Mouse (Mus musculus) embryonic facial prominence, embryonic 10.5 days (tissue): ENCODE measurements around the gene Cux1. TPM values are rescaled to one million over a fixed set of nuclear protein-coding genes. Genes with fewer than 3 reads are reported as not detected.

Experiments used
- DNase-seq: peaks from one replicate; pipeline ENCODE4 v3.0.0-alpha.2; 2017; ENCODE audit warnings: low spot score
- H3K27ac ChIP-seq: fragments of 300-500 bp; sonication (generic); replicated peaks from 2 replicates; pipeline ENCODE4 v1.5.1; 2016; ENCODE audit warnings: mild to moderate bottlenecking
- H3K27me3 ChIP-seq: fragments of 300-500 bp; sonication (generic); replicated peaks from 2 replicates; pipeline ENCODE4 v1.6.1; 2016; ENCODE audit warnings: low read depth, mild to moderate bottlenecking; ENCODE audit not compliant: poor library complexity, severe bottlenecking
- H3K36me3 ChIP-seq: fragments of 300-500 bp; sonication (generic); replicated peaks from 2 replicates; pipeline ENCODE4 v1.6.1; 2016; ENCODE audit warnings: mild to moderate bottlenecking, moderate library complexity
- H3K4me1 ChIP-seq: fragments of 300-500 bp; sonication (generic); 2 replicates; pipeline ENCODE4 v1.6.1; 2016
- H3K4me3 ChIP-seq: fragments of 300-500 bp; sonication (generic); 2 replicates; pipeline ENCODE4 v1.5.1; 2016; ENCODE audit warnings: mild to moderate bottlenecking, moderate library complexity
- H3K9me3 ChIP-seq: fragments of 300-500 bp; sonication (generic); 2 replicates; pipeline ENCODE4 v1.6.1; 2016; ENCODE audit warnings: mild to moderate bottlenecking
- WGBS: fragments of 180-500 bp; shearing (Covaris S2); methylation state at CpG from one replicate; pipeline ENCODE4 v1.1.7; 2016; 5-methylcytosine and 5-hydroxymethylcytosine counted together
- polyA plus RNA-seq: library from polyadenylated mRNA; unstranded; fragments of >200 nt; fragmentation: Nextera tagmentation; extraction: Ambion mirVana; gene quantifications from 2 replicates; pipeline ENCODE4 v1.2.1, GENCODE M21; 2016

Cux1 gene
- polyA plus RNA-seq, 1 experiment from 2014 or later: 75.3 TPM

GRCm38 (mm10) chr5:136564613-136565299 lies 2.5 kb downstream of the Cux1 start:
- peak overlapping the region; percentile 90 for H3K4me3 ChIP-seq
- no peaks in the 10 kb centered on the region for H3K9me3 ChIP-seq
- WGBS: 44% methylated on average over 11 of the region's 11 CpGs
- H3K4me1 ChIP-seq: peaks cover 73% of the 10 kb centered on the region
- no peak for DNase-seq
- no peak overlapping the region for H3K27ac ChIP-seq
- peaks cover 20% of the 10 kb centered on the region for H3K27me3 ChIP-seq
- no peaks in the 10 kb centered on the region for H3K36me3 ChIP-seq

DNA sequence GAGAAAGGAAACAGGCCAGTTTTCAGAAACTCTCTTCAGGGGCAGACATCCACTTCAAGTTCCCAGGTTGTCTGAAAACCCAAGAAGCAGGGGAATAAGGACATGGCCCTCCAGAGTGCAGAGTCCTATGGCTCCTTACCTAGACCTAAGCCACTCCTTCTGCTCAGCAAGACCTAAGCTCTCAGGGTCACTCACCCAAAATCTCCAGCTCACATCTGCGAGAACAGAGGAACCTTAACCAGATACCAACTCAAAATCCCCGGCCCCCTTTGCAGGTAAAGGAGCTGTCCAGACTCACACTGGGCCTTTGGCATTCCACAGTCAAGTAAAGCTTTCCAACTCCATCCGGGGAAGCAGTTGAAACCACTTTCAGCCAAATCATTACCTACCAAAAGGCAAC lies 3.3 kb downstream of the Cux1 start:
- H3K4me3 ChIP-seq: peak overlapping the region; percentile 90; the same call in 1 of the 2 replicates
- peaks cover 13% of the 10 kb centered on the region for H3K27me3 ChIP-seq
- no peaks in the 10 kb centered on the region for H3K9me3 ChIP-seq
- no peak overlapping the region for H3K27ac ChIP-seq
- WGBS: 55% methylated on average over 3 of the region's 3 CpGs
- no peak for DNase-seq
- peaks cover 70% of the 10 kb centered on the region for H3K4me1 ChIP-seq
- H3K36me3 ChIP-seq: no peaks in the 10 kb centered on the region

DNA sequence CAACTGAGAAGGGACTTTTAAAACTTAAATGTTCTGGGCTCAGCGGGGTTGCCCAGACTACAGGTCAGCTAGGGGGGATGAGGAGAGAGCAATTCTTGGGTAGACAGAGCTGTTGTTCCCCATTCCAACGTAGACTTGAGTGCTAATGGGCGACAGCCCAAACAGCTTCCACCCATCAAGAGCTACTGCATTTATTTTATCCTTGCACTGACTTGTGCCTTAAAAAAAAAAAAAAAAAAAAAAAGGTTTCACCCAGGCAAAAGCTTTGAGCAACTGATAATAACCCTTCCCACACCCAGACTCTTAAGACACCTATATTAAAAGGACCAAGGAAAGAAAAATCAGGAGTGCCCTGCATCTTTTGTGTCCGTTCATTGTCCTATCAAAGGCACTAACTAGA lies 4.2 kb downstream of the Cux1 start:
- H3K9me3 ChIP-seq: no peaks in the 10 kb centered on the region
- H3K27ac ChIP-seq: no peak overlapping the region
- no peak for DNase-seq
- WGBS: 58% methylated on average over 4 of the region's 4 CpGs
- no peak overlapping the region for H3K4me3 ChIP-seq
- H3K27me3 ChIP-seq: 0 out of 2 replicates have a peak, but pooled peaks cover 5% of the 10 kb centered on the region
- H3K4me1 ChIP-seq: peaks cover 63% of the 10 kb centered on the region
- H3K36me3 ChIP-seq: no peaks in the 10 kb centered on the region

DNA sequence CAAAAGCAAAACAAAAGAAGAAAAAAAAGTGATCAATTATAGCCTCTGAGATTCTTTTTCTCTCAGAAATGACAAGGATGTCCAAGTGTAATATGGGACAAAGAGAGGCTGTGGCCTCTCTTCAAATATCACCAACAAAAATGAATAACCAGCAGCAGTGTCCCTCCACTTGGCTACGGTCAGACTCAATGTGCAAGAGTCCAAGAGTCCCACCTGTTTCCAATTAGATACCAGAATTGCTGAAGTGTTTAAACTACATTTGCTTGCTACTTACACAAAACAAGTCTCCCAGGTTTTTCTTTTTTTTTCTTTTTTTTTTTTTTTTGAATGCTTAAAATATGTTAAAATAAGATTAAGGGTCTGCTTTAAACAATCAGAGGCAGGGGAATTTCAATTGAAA lies 5.1 kb downstream of the Cux1 start:
- Histone ChIP-seq H3K27me3 (no peaks in the 10 kb centered on the region), H3K4me3 (no peak overlapping the region), H3K36me3 (0 out of 2 replicates have a peak, but pooled peaks cover 4% of the 10 kb centered on the region), H3K9me3 (no peaks in the 10 kb centered on the region), H3K4me1 (peaks cover 62% of the 10 kb centered on the region), H3K27ac (no peak overlapping the region)
- WGBS: 37% methylated on average over 1 of the region's 1 CpGs
- DNase-seq: no peak

DNA sequence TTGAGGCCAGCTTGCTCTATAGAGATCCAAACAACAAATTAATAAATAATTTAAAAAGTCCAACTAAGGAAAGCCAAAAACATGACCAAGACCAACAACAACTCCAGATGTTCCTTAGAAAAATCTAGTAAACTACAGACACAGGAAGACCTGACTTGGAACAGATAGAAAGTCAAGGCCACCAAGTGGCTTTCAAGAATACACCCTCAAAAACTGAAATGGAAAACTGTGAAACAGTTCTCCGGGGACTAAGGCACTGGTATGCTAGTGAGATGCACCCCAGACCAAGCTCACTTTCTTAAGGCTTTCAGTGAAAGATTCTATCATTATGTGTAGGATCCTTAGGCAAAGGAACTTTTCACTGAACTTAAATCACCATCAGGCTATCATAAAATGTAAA lies 5.6 kb downstream of the Cux1 start:
- no peaks in the 10 kb centered on the region for H3K9me3 ChIP-seq
- WGBS: 91% methylated on average over 1 of the region's 1 CpGs
- peaks cover 66% of the 10 kb centered on the region for H3K4me1 ChIP-seq
- no peak overlapping the region for H3K4me3 ChIP-seq
- H3K36me3 ChIP-seq: peaks cover 8% of the 10 kb centered on the region
- no peaks in the 10 kb centered on the region for H3K27me3 ChIP-seq
- DNase-seq: no peak
- no peak overlapping the region for H3K27ac ChIP-seq

- H3K9me3 ChIP-seq: no peaks in the 10 kb centered on the region
- H3K36me3 ChIP-seq: peaks cover 11% of the 10 kb centered on the region
- no peak for DNase-seq
- no peak overlapping the region for H3K27ac ChIP-seq
- WGBS: 71% methylated on average over 7 of the region's 7 CpGs
- H3K4me3 ChIP-seq: no peak overlapping the region
- no peaks in the 10 kb centered on the region for H3K27me3 ChIP-seq
- H3K4me1 ChIP-seq: peaks cover 70% of the 10 kb centered on the region
Observed at GRCm38 (mm10) chr5:136560656-136561055, 6.6 kb downstream of the Cux1 start.

GRCm38 (mm10) chr5:136557446-136557845 lies 9.8 kb downstream of the Cux1 start:
- H3K27ac ChIP-seq: no peak overlapping the region
- H3K9me3 ChIP-seq: no peaks in the 10 kb centered on the region
- H3K4me3 ChIP-seq: no peak overlapping the region
- WGBS: 73% methylated on average over 4 of the region's 4 CpGs
- peaks cover 11% of the 10 kb centered on the region for H3K36me3 ChIP-seq
- no peaks in the 10 kb centered on the region for H3K27me3 ChIP-seq
- peaks cover 54% of the 10 kb centered on the region for H3K4me1 ChIP-seq
- DNase-seq: no peak

DNA sequence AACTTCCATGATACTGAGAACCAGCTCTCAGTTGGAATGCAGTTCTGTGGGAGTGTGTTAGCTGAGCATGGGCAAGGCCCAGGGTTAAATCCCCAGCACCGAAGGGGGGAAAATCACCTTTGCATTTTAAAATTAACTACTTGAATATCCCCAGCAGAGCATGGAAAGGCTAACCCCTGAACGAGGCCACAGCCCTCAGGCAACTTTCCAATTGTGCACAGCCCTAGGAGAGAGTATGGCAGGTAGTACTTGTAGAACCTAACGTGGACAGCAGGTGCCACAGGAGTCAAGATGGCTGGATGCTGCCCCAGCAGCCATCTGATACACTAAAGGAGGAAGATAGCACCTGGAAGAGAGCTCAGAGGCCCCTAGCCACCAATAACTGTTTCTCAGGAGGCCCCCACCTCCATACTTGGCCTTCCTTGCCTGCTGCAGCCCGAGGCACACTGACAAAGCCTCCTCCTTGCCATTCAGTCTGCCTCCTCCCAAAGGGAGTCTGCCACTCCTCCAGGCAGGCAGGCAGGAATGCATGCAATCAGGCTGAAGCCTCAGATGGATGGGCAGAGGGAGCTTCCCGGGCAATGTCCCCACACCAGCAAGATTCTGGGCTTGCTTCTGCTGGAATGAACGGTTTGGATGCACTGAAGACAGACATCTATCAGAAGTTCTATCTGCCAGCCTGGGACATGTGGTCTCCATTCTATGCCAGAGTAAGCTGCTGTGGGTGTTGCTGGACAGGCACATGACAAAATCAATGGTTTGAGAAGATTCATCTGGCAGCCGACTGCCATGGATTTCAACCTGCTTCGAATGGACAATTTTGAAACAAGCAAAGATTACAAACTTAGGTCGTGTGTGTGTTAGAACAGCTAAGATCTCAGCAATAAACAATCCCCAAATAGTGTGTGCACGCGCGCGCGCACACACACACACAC lies 10.7 kb downstream of the Cux1 start:
- no peak overlapping the region for H3K4me3 ChIP-seq
- WGBS: 85% methylated on average over 14 of the region's 14 CpGs
- H3K4me1 ChIP-seq: peaks cover 54% of the 10 kb centered on the region
- no peak overlapping the region for H3K27ac ChIP-seq
- DNase-seq: no peak
- H3K27me3 ChIP-seq: no peaks in the 10 kb centered on the region
- H3K36me3 ChIP-seq: peaks cover 11% of the 10 kb centered on the region
- H3K9me3 ChIP-seq: no peaks in the 10 kb centered on the region

DNA sequence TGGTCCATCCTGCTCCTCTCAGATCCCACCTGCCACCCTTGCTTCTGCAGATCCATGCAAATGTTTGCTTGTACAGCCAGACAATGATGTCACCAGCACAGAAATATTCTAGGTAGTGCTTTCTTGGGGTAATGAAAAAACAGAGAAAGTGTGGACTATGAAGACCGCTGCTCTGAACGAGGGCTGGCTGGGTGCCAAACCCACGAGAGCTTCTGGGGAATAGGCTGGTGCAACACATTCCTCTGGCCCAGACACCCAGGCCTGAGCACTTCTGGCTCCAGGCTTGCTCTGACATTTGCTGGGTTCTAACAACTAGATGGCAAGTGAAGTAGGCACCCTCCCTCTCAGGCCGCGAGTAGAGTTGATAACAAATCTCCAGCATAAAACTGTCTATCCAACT lies 11.6 kb downstream of the Cux1 start:
- H3K4me1 ChIP-seq: peaks cover 56% of the 10 kb centered on the region
- WGBS: 87% methylated on average over 5 of the region's 5 CpGs
- H3K9me3 ChIP-seq: no peaks in the 10 kb centered on the region
- H3K27me3 ChIP-seq: no peaks in the 10 kb centered on the region
- H3K4me3 ChIP-seq: no peak overlapping the region
- no peak for DNase-seq
- H3K27ac ChIP-seq: no peak overlapping the region
- peaks cover 11% of the 10 kb centered on the region for H3K36me3 ChIP-seq

GRCm38 (mm10) chr5:136552832-136553231 lies 14.5 kb downstream of the Cux1 start:
- H3K27ac ChIP-seq: no peak overlapping the region
- H3K4me1 ChIP-seq: peaks cover 62% of the 10 kb centered on the region
- DNase-seq: no peak

GRCm38 (mm10) chr5:136552093-136552492 lies 15.2 kb downstream of the Cux1 start:
- WGBS: 94% methylated on average over 3 of the region's 3 CpGs

More at GRCm38 (mm10) chr5:136552832-136553231, 14.5 kb downstream of the Cux1 start:
- Histone ChIP-seq H3K36me3 (peaks cover 14% of the 10 kb centered on the region), H3K4me3 (no peak overlapping the region), H3K27me3 (no peaks in the 10 kb centered on the region), H3K9me3 (no peaks in the 10 kb centered on the region)

GRCm38 (mm10) chr5:136551571-136551970 lies 15.7 kb downstream of the Cux1 start:
- H3K36me3 ChIP-seq: peaks cover 5% of the 10 kb centered on the region
- H3K27me3 ChIP-seq: no peaks in the 10 kb centered on the region
- no peak for DNase-seq
- no peak overlapping the region for H3K4me3 ChIP-seq
- no peaks in the 10 kb centered on the region for H3K9me3 ChIP-seq
- H3K4me1 ChIP-seq: peaks cover 60% of the 10 kb centered on the region
- no peak overlapping the region for H3K27ac ChIP-seq
- WGBS: 81% methylated on average over 6 of the region's 6 CpGs

More at GRCm38 (mm10) chr5:136552093-136552492, 15.2 kb downstream of the Cux1 start:
- H3K27me3 ChIP-seq: no peaks in the 10 kb centered on the region
- no peak overlapping the region for H3K4me3 ChIP-seq
- peaks cover 59% of the 10 kb centered on the region for H3K4me1 ChIP-seq
- H3K27ac ChIP-seq: no peak overlapping the region
- H3K9me3 ChIP-seq: no peaks in the 10 kb centered on the region
- peaks cover 9% of the 10 kb centered on the region for H3K36me3 ChIP-seq
- DNase-seq: no peak
